Mouse (Mus musculus): Measurements from ENCODE around the gene Poll.

Poll gene

GRCm38 (mm10) chr19:45535214-45535735 is 25.1 kb downstream of the Poll start:
- no peak for DNase-seq (ENCODE audit: low spot score)

GRCm38 (mm10) chr19:45533617-45534016 is 26.7 kb downstream of the Poll start:
- no peak for DNase-seq (ENCODE audit: low spot score)

GRCm38 (mm10) chr19:45531554-45531953 is 28.8 kb downstream of the Poll start:
- no peak for DNase-seq (ENCODE audit: low spot score)

GRCm38 (mm10) chr19:45530200-45530995 is 29.9 kb downstream of the Poll start:
- no peak for DNase-seq (ENCODE audit: low spot score)

- no peak for DNase-seq (ENCODE audit: low spot score)
Measured at GRCm38 (mm10) chr19:45529294-45529693, 31.0 kb downstream of the Poll start.

- DNase-seq (ENCODE audit: low spot score): no peak
Measured at GRCm38 (mm10) chr19:45527931-45528534, 32.3 kb downstream of the Poll start.

GRCm38 (mm10) chr19:45527382-45527781 is 32.9 kb downstream of the Poll start:
- no peak for DNase-seq (ENCODE audit: low spot score)

- no peak for DNase-seq (ENCODE audit: low spot score)
Measured at GRCm38 (mm10) chr19:45516264-45516663, 44.1 kb downstream of the Poll start.

GRCm38 (mm10) chr19:45515341-45515740 is 45.0 kb downstream of the Poll start:
- no peak for DNase-seq (ENCODE audit: low spot score)

GRCm38 (mm10) chr19:45511406-45511805 is 48.9 kb downstream of the Poll start:
- no peak for DNase-seq (ENCODE audit: low spot score)

GRCm38 (mm10) chr19:45510680-45511079 is 49.7 kb downstream of the Poll start:
- no peak for DNase-seq (ENCODE audit: low spot score)

GRCm38 (mm10) chr19:45507531-45507930 is 52.8 kb downstream of the Poll start:
- no peak for DNase-seq (ENCODE audit: low spot score)

GRCm38 (mm10) chr19:45505446-45505845 is 54.9 kb downstream of the Poll start:
- DNase-seq (ENCODE audit: low spot score): no peak
